Mouse (Mus musculus) embryonic facial prominence, embryonic 14.5 days (tissue): ENCODE data around the gene Afap1l2. TPM values are rescaled to one million over a fixed set of nuclear protein-coding genes. Genes with fewer than 3 reads are reported as not detected.
A peak's percentile ranks its signal among the peaks of the same experiment; 100 is the strongest.

Source experiments
- ATAC-seq: fragments of 200-750 bp; cut with Nextera tagmentation; 2 replicates; pipeline ENCODE4 v1.8.0; 2017; ENCODE audit warnings: low read depth, moderate number of reproducible peaks, moderate TSS enrichment
- DNase-seq: peaks from one replicate; pipeline ENCODE4 v3.0.0-alpha.2; 2015; ENCODE audit warnings: low spot score
- H3K27ac ChIP-seq: fragments of 300-500 bp; sonication (generic); replicated peaks from 2 replicates; pipeline ENCODE4 v1.5.1; 2014; ENCODE audit warnings: low read depth, mild to moderate bottlenecking, low read length, moderate library complexity
- H3K27me3 ChIP-seq: fragments of 300-500 bp; sonication (generic); replicated peaks from 2 replicates; pipeline ENCODE4 v1.6.1; 2014; ENCODE audit warnings: low read length; ENCODE audit not compliant: control insufficient read depth, insufficient read depth
- H3K36me3 ChIP-seq: fragments of 300-500 bp; sonication (generic); 2 replicates; pipeline ENCODE4 v1.6.1; 2014; ENCODE audit warnings: low read length, mixed read lengths; ENCODE audit not compliant: control insufficient read depth, insufficient read depth
- H3K4me1 ChIP-seq: fragments of 300-500 bp; sonication (generic); 2 replicates; pipeline ENCODE4 v1.6.1; 2014; ENCODE audit warnings: antibody characterized with exemption, low read length; ENCODE audit not compliant: control insufficient read depth, insufficient read depth
- H3K4me2 ChIP-seq: fragments of 300-500 bp; sonication (generic); 2 replicates; pipeline ENCODE4 v1.6.1; 2014; ENCODE audit warnings: low read depth, mild to moderate bottlenecking, low read length, moderate library complexity, mixed read lengths
- H3K4me3 ChIP-seq: fragments of 300-500 bp; sonication (generic); 2 replicates; pipeline ENCODE4 v1.5.1; 2014; ENCODE audit warnings: low read depth, mild to moderate bottlenecking, low read length
- H3K9ac ChIP-seq: fragments of 300-500 bp; sonication (generic); 2 replicates; pipeline ENCODE4 v1.6.1; 2014; ENCODE audit warnings: low read depth, mild to moderate bottlenecking, low read length, moderate library complexity, mixed read lengths
- H3K9me3 ChIP-seq: fragments of 300-500 bp; sonication (generic); 2 replicates; pipeline ENCODE4 v1.6.1; 2016; ENCODE audit warnings: low read length; ENCODE audit not compliant: control insufficient read depth
- WGBS: fragments of 180-500 bp; shearing (Covaris S2); extraction: QIAGEN DNeasy Blood & Tissue Kit; methylation state at CpG from one replicate; pipeline ENCODE4 v1.1.7; 2014; 5-methylcytosine and 5-hydroxymethylcytosine counted together
- polyA plus RNA-seq: library from polyadenylated mRNA; unstranded; fragments of >200 nt; fragmentation: Nextera tagmentation; extraction: Ambion mirVana; gene quantifications from 2 replicates; pipeline ENCODE4 v1.2.1, GENCODE M21; 2014

Afap1l2 gene
- polyA plus RNA-seq, 1 experiment from 2014 or later, result 10.8 TPM

DNA sequence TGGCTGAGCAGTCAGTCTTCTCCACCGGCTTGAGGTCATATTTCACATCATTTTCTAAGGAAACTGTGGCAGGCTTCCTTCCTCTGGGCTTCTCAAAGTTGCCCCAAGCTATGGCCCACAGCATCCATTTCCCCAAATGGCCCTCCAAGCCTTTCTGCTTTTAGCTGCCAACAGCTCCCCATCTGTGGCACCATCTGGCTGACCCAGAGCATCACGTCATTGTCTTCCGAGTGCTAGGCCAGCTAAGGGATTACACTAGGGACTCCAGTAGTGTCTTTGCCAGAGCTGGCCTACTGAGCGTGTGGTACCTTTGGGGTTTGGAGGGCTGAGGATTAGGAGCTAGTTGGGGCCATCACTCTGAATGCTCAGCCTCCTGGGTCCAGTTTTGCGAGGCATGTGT, 115.4 kb downstream of the Afap1l2 start:
- no peaks in the 10 kb centered on the region for H3K36me3 ChIP-seq
- H3K9ac ChIP-seq, result no peak overlapping the region
- no peak overlapping the region for H3K4me3 ChIP-seq
- no peak for DNase-seq
- H3K4me1 ChIP-seq, result no peaks in the 10 kb centered on the region; the same call in none of the 2 replicates
- ATAC-seq, result no peak
- H3K27me3 ChIP-seq, result no peaks in the 10 kb centered on the region
- 82% methylated on average over 5 of the region's 5 CpGs for WGBS
- no peak overlapping the region for H3K27ac ChIP-seq
- H3K4me2 ChIP-seq, result no peak overlapping the region
- no peaks in the 10 kb centered on the region for H3K9me3 ChIP-seq

GRCm38 (mm10) chr19:56891438-56891837, 116.6 kb downstream of the Afap1l2 start:
- 0 out of 2 replicates have a peak, but pooled peaks have one; percentile 39 for ATAC-seq
- DNase-seq, result no peak
- Histone ChIP-seq H3K4me3 (no peak overlapping the region), H3K27me3 (no peaks in the 10 kb centered on the region), H3K4me2 (no peak overlapping the region), H3K4me1 (no peaks in the 10 kb centered on the region; the same call in none of the 2 replicates), H3K27ac (no peak overlapping the region), H3K9me3 (no peaks in the 10 kb centered on the region), H3K36me3 (no peaks in the 10 kb centered on the region), H3K9ac (no peak overlapping the region)
- 56% methylated on average over 2 of the region's 2 CpGs for WGBS

DNA sequence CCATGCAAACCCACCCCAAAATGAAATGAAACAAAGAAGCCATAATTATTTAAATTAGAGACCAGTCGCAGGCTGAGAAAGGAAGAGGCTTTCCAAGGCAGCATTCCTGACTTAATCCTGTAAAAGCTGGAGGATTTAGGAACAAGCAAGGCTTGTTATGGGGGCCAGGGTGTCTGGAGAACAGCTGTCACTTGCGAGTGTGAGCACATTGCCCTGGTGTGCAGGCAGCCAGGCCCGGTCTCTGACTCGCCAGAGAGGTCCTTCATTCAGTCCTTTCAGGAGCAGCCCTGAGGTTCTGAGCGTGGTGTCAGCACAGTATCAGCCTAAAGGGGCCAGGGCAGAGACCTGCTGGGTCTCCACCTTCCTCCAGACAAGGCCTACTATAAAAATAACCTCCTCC, 119.4 kb downstream of the Afap1l2 start:
- 44% methylated on average over 5 of the region's 5 CpGs for WGBS
- Histone ChIP-seq H3K9me3 (no peaks in the 10 kb centered on the region), H3K27ac (peak overlapping the region; percentile 44), H3K4me3 (no peak overlapping the region), H3K9ac (no peak overlapping the region), H3K36me3 (no peaks in the 10 kb centered on the region), H3K4me1 (peaks cover 7% of the 10 kb centered on the region), H3K27me3 (no peaks in the 10 kb centered on the region), H3K4me2 (no peak overlapping the region)
- peak; percentile 75 for ATAC-seq
- peak; percentile 90 for DNase-seq

DNA sequence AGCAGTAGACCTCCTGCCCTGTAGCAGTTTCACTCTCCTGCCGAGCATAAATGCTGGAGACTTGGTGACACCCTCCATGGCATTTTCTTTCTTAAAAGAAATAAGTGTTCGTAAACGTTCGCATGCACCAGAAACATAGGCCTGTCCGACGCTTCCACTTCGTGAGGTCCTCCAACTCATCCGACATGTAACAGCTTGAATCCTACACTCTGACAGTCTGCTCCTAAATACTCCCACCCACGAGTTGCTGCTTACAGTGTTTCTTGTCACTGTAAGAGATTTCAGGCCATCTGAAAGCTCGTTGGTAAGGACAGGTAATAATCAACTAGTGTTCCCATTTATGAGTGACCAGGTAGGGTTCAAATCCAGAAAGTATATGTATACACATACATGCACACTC, 120.1 kb downstream of the Afap1l2 start:
- no peaks in the 10 kb centered on the region for H3K36me3 ChIP-seq
- WGBS, result 73% methylated on average over 10 of the region's 10 CpGs
- H3K9me3 ChIP-seq, result no peaks in the 10 kb centered on the region
- 0 out of 2 replicates have a peak overlapping the region, but pooled peaks have one; percentile 44 for H3K27ac ChIP-seq
- no peaks in the 10 kb centered on the region for H3K27me3 ChIP-seq
- H3K4me3 ChIP-seq, result no peak overlapping the region
- DNase-seq (no peak), ATAC-seq (no peak)
- peaks cover 7% of the 10 kb centered on the region for H3K4me1 ChIP-seq
- no peak overlapping the region for H3K4me2 ChIP-seq
- H3K9ac ChIP-seq, result no peak overlapping the region

GRCm38 (mm10) chr19:56877364-56877763, 130.7 kb downstream of the Afap1l2 start:
- H3K9me3 ChIP-seq, result no peaks in the 10 kb centered on the region
- DNase-seq (peak; percentile 85), ATAC-seq (peak; percentile 53)

GRCm38 (mm10) chr19:56874601-56875315, 133.3 kb downstream of the Afap1l2 start:
- Histone ChIP-seq H3K9me3 (no peaks in the 10 kb centered on the region), H3K9ac (peak overlapping the region; percentile 60), H3K4me1 (peaks cover 26% of the 10 kb centered on the region), H3K4me3 (peak overlapping the region; percentile 49), H3K36me3 (no peaks in the 10 kb centered on the region), H3K27me3 (peaks cover 44% of the 10 kb centered on the region), H3K27ac (no peak overlapping the region), H3K4me2 (peak overlapping the region; percentile 97)
- ATAC-seq, result no peak
- DNase-seq, result no peak
- 9% methylated on average over 30 of the region's 30 CpGs for WGBS

More at GRCm38 (mm10) chr19:56877364-56877763, 130.7 kb downstream of the Afap1l2 start:
- H3K4me2 ChIP-seq, result no peak overlapping the region
- H3K36me3 ChIP-seq, result no peaks in the 10 kb centered on the region
- no peak overlapping the region for H3K4me3 ChIP-seq
- no peak overlapping the region for H3K9ac ChIP-seq
- peaks cover 39% of the 10 kb centered on the region for H3K27me3 ChIP-seq
- H3K4me1 ChIP-seq, result peaks cover 35% of the 10 kb centered on the region
- WGBS, result 24% methylated on average over 6 of the region's 6 CpGs
- no peak overlapping the region for H3K27ac ChIP-seq

DNA sequence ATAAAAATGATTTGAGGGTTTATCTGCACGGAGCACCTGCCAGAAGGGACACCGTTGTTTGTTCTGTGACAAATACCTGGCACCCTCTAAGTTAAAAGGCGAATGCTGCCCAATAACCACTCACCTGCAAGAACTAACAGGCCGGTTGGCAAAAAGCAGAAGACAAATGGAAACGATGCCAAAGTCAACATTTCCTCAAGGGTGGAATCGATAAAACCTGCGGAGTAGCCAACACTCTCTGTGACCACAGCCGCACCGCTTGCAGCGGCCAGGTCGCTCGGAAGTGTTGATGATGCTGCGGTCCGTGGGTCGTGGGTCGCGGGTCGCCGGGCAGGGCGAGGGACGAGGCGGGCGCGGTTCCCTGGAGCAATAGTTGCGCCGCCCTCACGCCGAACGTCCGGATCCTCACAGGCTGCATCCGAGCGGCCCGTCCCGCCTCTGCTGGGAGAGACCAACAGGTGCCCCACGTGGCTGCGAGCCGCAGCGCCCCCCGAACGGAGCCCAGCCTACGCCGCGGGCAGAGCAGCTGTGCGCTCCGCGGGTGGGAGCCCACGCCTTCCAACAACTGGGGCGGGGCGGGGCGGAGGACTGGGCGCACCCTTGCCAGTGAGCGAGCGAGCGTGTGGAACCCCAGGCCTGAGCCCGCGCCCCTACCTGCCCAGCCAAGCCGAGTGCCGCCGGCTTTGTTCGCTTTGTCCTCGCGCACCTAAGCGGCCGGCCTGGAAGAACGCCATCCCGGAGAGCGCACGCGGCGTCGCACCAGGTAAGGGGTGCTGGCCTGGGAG, 134.0 kb downstream of the Afap1l2 start, which contains the start of gene Vwa2:
TSS of gene Vwa2 (plus strand) at position 434 of the 785 bp plus-strand sequence.
- 5% methylated on average over 28 of the region's 71 CpGs for WGBS

GRCm38 (mm10) chr19:56867701-56868100, 140.3 kb downstream of the Afap1l2 start:
- DNase-seq (no peak), ATAC-seq (no peak)
- Histone ChIP-seq H3K27me3 (peaks cover 6% of the 10 kb centered on the region), H3K4me1 (no peaks in the 10 kb centered on the region), H3K4me3 (no peak overlapping the region), H3K4me2 (no peak overlapping the region), H3K9me3 (no peaks in the 10 kb centered on the region), H3K27ac (no peak overlapping the region), H3K9ac (no peak overlapping the region), H3K36me3 (no peaks in the 10 kb centered on the region)
- WGBS, result 57% methylated on average over 4 of the region's 4 CpGs

More for the DNA sequence above, 134.0 kb downstream of the Afap1l2 start, which contains the start of gene Vwa2:
- Histone ChIP-seq H3K27ac (no peak within 1 kb of the TSS), H3K4me1 (peaks cover 26% of the 10 kb centered on the region), H3K4me3 (peak within 1 kb of the TSS; percentile 49), H3K9ac (peak within 1 kb of the TSS; percentile 60), H3K4me2 (peak within 1 kb of the TSS; percentile 97), H3K36me3 (no peaks in the 10 kb centered on the region), H3K27me3 (peaks cover 44% of the 10 kb centered on the region), H3K9me3 (no peaks in the 10 kb centered on the region)
- peak; percentile 83 for ATAC-seq
- peak; percentile 67 for DNase-seq
